Mouse (Mus musculus) macrophage (primary cell): Measurements from ENCODE around the gene Bcl11a. TPM values are rescaled to one million over a fixed set of nuclear protein-coding genes. Genes with fewer than 3 reads are reported as not detected.
A peak's percentile ranks its signal among the peaks of the same experiment; 100 is the strongest.

Experiments
- H3K27ac ChIP-seq: fragments of 350-480 bp; formaldehyde crosslinking; 2 replicates; pipeline ENCODE4 v1.9.0; 2021
- H3K36me3 ChIP-seq: fragments of 350-480 bp; formaldehyde crosslinking; 2 replicates; pipeline ENCODE4 v1.9.0; 2021; ENCODE audit errors: inconsistent target
- H3K4me3 ChIP-seq: fragments of 350-480 bp; formaldehyde crosslinking; 2 replicates; pipeline ENCODE4 v1.9.0; 2021; ENCODE audit errors: inconsistent target
- H3K79me2 ChIP-seq: fragments of 350-480 bp; formaldehyde crosslinking; 2 replicates; pipeline ENCODE4 v1.9.0; 2021; ENCODE audit errors: inconsistent target
- WGBS: methylation state at CpG from one replicate; pipeline ENCODE4 v1.1.7; 2026; ENCODE audit warnings: inconsistent platforms; ENCODE audit not compliant: missing documents; 5-methylcytosine and 5-hydroxymethylcytosine counted together
- polyA plus RNA-seq: library from polyadenylated mRNA; stranded (reverse); fragments of 250-400 nt; gene quantifications from 3 replicates; pipeline ENCODE4 v1.2.4, GENCODE M21; 2018; ENCODE audit warnings: inconsistent platforms
- total RNA-seq, 78 experiments: library from RNA; depleted of rRNA; stranded (reverse); fragments of 250-400 nt; gene quantifications; 1 replicate in 9 of 78; 2 replicates in 24 of 78; 3 replicates in 43 of 78; 4 replicates in 2 of 78; pipeline ENCODE4 v1.2.4; 2018; ENCODE audit warnings: inconsistent platforms in 56 of 78

Gene Bcl11a
- 1 to 10 TPM in 2 of 26 experiments, under 1 TPM in 23, not detected in 1; 0.19 to 2.5 (median 0.43) TPM for total RNA-seq (2018; cell fraction: chromatin; rRNA removed)
- 1 to 10 TPM in 1 of 26 experiments, under 1 TPM in 25; 0.03 to 1.0 (median 0.21) TPM for total RNA-seq (2018; cell fraction: cytosol; rRNA removed)
- total RNA-seq (2018; cell fraction: nucleus; rRNA removed) = 1 to 10 TPM in 12 of 26 experiments, under 1 TPM in 14; 0.31 to 6.8 (median 0.94) TPM
- 0.05 to 0.32 TPM (median 0.10 TPM) in 3 replicates for polyA plus RNA-seq

DNA sequence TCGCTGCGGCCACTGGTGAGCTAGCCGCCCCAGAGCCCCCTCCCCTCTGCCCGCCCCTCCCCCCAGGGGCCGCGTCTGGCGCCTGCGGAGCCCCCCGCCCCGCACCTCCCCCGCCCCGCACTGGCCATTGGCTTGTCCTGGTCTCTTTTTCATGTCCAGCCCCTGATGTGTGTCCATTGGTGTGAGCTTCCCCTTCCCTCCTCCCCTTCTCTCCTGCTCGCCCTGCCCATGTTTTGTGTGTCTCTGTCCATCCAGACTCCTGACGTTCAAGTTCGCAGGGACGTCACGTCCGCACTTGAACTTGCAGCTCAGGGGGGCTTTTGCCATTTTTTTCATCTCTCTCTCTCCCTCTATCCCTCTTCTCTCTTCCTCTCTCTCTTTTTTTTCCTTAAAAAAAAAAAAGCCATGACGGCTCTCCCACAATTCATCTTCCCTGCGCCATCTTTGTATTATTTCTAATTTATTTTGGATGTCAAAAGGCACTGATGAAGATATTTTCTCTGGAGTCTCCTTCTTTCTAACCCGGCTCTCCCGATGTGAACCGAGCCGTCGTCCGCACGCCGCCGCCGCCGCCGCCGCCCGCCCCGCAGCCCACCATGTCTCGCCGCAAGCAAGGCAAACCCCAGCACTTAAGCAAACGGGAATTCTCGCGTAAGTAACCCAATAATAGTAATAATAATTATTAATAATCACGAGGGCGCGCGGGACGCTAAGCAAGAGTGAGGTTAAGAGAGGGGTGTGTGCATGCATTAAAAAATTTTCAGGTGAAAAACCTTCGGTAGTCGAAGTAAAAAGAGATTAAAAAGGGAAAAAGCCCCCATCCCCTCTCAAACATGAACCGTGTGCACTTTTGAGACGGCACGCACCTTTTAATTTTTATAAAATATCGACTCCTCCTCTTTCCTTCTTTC, at the start of gene Bcl11a:
TSS of gene Bcl11a (plus strand) at position 262 of the 911 bp plus-strand sequence.
- WGBS = 1% methylated on average over 37 of the region's 51 CpGs
- no peaks in the 10 kb centered on the region for H3K79me2 ChIP-seq
- no peaks in the 10 kb centered on the region for H3K36me3 ChIP-seq
- H3K27ac ChIP-seq = no peak within 1 kb of the TSS
- H3K4me3 ChIP-seq = peak within 1 kb of the TSS; percentile 58

GRCm38 (mm10) chr11:24044025-24044424, 33.8 kb upstream of the Bcl11a start:
- no peak overlapping the region for H3K27ac ChIP-seq
- H3K79me2 ChIP-seq = no peaks in the 10 kb centered on the region
- 85% methylated on average over 6 of the region's 6 CpGs for WGBS
- no peaks in the 10 kb centered on the region for H3K36me3 ChIP-seq
- H3K4me3 ChIP-seq = no peak overlapping the region

GRCm38 (mm10) chr11:24049226-24050031, 28.4 kb upstream of the Bcl11a start:
- H3K4me3 ChIP-seq = no peak overlapping the region; the same call in 1 of the 2 replicates
- 7% methylated on average over 28 of the region's 28 CpGs for WGBS
- no peaks in the 10 kb centered on the region for H3K36me3 ChIP-seq
- no peak overlapping the region for H3K27ac ChIP-seq
- H3K79me2 ChIP-seq = no peaks in the 10 kb centered on the region

DNA sequence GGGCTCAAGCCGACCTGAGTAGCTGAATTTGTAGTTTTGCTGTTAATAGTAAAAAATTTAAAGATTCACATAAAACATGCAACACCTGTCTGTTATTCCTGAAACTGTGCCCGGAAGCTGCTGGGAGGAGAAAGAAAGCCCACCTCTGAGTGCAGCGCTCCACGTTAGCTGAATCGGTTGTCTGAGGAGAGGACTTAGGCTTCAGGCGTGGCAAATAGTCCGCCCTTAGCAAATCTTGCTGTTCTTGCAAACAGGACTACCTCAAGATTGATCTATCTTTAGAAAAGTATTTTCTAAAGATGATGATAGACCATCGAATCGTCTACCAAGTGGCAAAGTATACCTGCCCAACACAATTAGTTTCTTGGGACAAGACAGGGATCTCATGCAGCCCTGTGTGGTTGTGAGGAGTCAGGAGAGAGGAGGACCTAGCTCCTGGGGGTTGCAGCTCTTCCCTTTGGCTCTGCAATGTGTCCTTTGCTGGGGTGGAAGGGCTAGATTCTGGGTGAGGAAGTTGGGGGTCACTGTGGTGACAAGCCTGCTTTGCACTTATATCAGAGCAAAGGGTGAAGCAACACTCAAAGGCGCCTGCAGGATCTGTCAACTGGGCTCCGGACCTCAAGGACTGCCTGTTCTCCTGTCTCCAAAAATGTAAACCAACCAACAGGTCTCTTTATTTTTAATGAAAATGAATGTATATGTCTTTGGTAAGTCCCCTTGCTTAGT, 27.7 kb upstream of the Bcl11a start:
- Histone ChIP-seq H3K36me3 (no peaks in the 10 kb centered on the region), H3K4me3 (no peak overlapping the region), H3K27ac (no peak overlapping the region), H3K79me2 (no peaks in the 10 kb centered on the region)
- WGBS = 73% methylated on average over 11 of the region's 11 CpGs

GRCm38 (mm10) chr11:24052882-24053281, 25.0 kb upstream of the Bcl11a start:
- H3K36me3 ChIP-seq = no peaks in the 10 kb centered on the region
- 91% methylated on average over 6 of the region's 6 CpGs for WGBS
- H3K4me3 ChIP-seq = no peak overlapping the region
- H3K79me2 ChIP-seq = no peaks in the 10 kb centered on the region
- no peak overlapping the region for H3K27ac ChIP-seq

DNA sequence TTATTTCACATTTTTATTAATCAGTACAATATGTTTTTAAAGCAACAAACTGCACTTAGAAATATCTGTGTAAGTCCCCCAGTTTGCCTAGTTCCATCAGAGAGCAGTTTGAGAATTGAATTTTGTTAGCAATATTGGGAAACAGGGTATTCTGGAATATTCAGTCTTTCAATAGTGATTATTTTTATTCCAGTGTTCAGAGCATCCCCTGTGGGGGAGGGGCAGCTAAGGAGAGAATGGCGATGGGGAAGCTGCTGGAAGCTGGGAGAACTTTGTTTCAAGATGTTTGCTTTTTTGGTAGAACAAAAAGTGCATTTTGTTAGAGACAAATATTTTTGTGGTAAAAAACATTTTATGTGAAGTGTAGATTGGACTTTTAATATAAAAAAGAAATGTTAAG, 18.7 kb upstream of the Bcl11a start:
- Histone ChIP-seq H3K27ac (no peak overlapping the region), H3K36me3 (no peaks in the 10 kb centered on the region), H3K4me3 (no peak overlapping the region), H3K79me2 (no peaks in the 10 kb centered on the region)
- WGBS = 57% methylated on average over 1 of the region's 1 CpGs

GRCm38 (mm10) chr11:24060428-24060827, 17.4 kb upstream of the Bcl11a start:
- H3K79me2 ChIP-seq = no peaks in the 10 kb centered on the region
- H3K4me3 ChIP-seq = no peak overlapping the region
- H3K27ac ChIP-seq = no peak overlapping the region
- H3K36me3 ChIP-seq = no peaks in the 10 kb centered on the region
- 39% methylated on average over 5 of the region's 5 CpGs for WGBS

- H3K79me2 ChIP-seq = no peaks in the 10 kb centered on the region
- no peak overlapping the region for H3K4me3 ChIP-seq
- H3K36me3 ChIP-seq = no peaks in the 10 kb centered on the region
- 2% methylated on average over 13 of the region's 14 CpGs for WGBS
- no peak overlapping the region for H3K27ac ChIP-seq
These were observed 16.0 kb upstream of the Bcl11a start for GRCm38 (mm10) chr11:24061819-24062218.

GRCm38 (mm10) chr11:24062495-24063096, 15.3 kb upstream of the Bcl11a start:
- H3K36me3 ChIP-seq = no peaks in the 10 kb centered on the region
- H3K4me3 ChIP-seq = no peak overlapping the region
- H3K79me2 ChIP-seq = no peaks in the 10 kb centered on the region
- no peak overlapping the region for H3K27ac ChIP-seq
- 73% methylated on average over 9 of the region's 9 CpGs for WGBS

- Histone ChIP-seq H3K4me3 (no peak overlapping the region), H3K36me3 (no peaks in the 10 kb centered on the region), H3K27ac (no peak overlapping the region), H3K79me2 (no peaks in the 10 kb centered on the region)
- 90% methylated on average over 6 of the region's 6 CpGs for WGBS
These were observed 13.6 kb upstream of the Bcl11a start for GRCm38 (mm10) chr11:24064221-24064620.

GRCm38 (mm10) chr11:24065313-24065712, 12.5 kb upstream of the Bcl11a start:
- 21% methylated on average over 4 of the region's 4 CpGs for WGBS
- Histone ChIP-seq H3K36me3 (no peaks in the 10 kb centered on the region), H3K4me3 (no peak overlapping the region), H3K79me2 (no peaks in the 10 kb centered on the region), H3K27ac (no peak overlapping the region)

GRCm38 (mm10) chr11:24074021-24074591, 3.8 kb upstream of the Bcl11a start:
- Histone ChIP-seq H3K36me3 (no peaks in the 10 kb centered on the region), H3K79me2 (no peaks in the 10 kb centered on the region), H3K4me3 (no peak overlapping the region), H3K27ac (no peak overlapping the region)
- WGBS = 6% methylated on average over 18 of the region's 18 CpGs

- no peaks in the 10 kb centered on the region for H3K79me2 ChIP-seq
- H3K27ac ChIP-seq = no peak within 1 kb of the TSS
- no peaks in the 10 kb centered on the region for H3K36me3 ChIP-seq
- 3% methylated on average over 11 of the region's 11 CpGs for WGBS
- H3K4me3 ChIP-seq = peak within 1 kb of the TSS; percentile 58
These were observed 3.2 kb upstream of the Bcl11a start, which contains the start of gene A830031A19Rik for GRCm38 (mm10) chr11:24074634-24075104. TSS of gene A830031A19Rik (minus strand) at chr11:24075054.
